Mouse (Mus musculus): ENCODE data around the gene Mpp6.

Mpp6 gene

GRCm38 (mm10) chr6:50247356-50247755 is 137.3 kb downstream of the Mpp6 start:
- POLR2A ChIA-PET, result interaction anchor here in 1 of 4 experiments (1.5 kb wide), 1 partner anchor 12 kb away, joined by 3 read pairs; no protein-coding TSS in a partner anchor
- CTCF ChIA-PET, result no interaction called here

- ChIA-PET CTCF (no interaction called here), POLR2A (interaction anchor here in 1 of 4 experiments (1.5 kb wide), 1 partner anchor 13 kb away, joined by 3 read pairs; no protein-coding TSS in a partner anchor)
Measured at GRCm38 (mm10) chr6:50247791-50248190, 137.8 kb downstream of the Mpp6 start.

Data from embryonic stem cell, embryonic (primary cell).